In genomic region chr11:74895980-74896900, GRCm38 (mm10) we compare ENCODE assay signal across 8 mouse cellular contexts. TPM values are rescaled to one million over a fixed set of nuclear protein-coding genes. Genes with fewer than 3 reads are reported as not detected.
DNase-seq lines count a peak whose midpoint lies in the region; ATAC-seq and TF ChIP-seq lines count a peak whose summit lies in the region.

No protein-coding gene starts in this region.

- peak overlapping the region; percentile 88 for H3K4me3 ChIP-seq in G1E (ENCODE audit: low read depth, low read length)
- H3K4me3 ChIP-seq in forebrain, embryonic 16.5 days (replicated peaks; ENCODE audit: low read length), result peak overlapping the region; percentile 85
- H3K4me3 ChIP-seq in lung, postnatal 0 days (ENCODE audit: low read depth, low read length), result peak overlapping the region; percentile 76

- H3K4me2 ChIP-seq in forebrain, embryonic 16.5 days (ENCODE audit: low read length), result peak overlapping the region; percentile 84
- peak overlapping the region; percentile 100 for H3K4me2 ChIP-seq in lung, postnatal 0 days (replicated peaks; ENCODE audit: low read depth, low read length)

- ATAC-seq in G1E (ENCODE audit: extremely low read depth, insufficient number of reproducible peaks, low FRiP score, poor library complexity, severe bottlenecking), result no peak
- ATAC-seq in forebrain, embryonic 16.5 days, result peak; percentile 39
- peak; percentile 72 for ATAC-seq in lung, postnatal 0 days

- H3K36me3 ChIP-seq in G1E (replicated peaks), result peaks cover 32% of the 10 kb centered on the region
- peaks cover 9% of the 10 kb centered on the region; the same call in 1 of the 2 replicates for H3K36me3 ChIP-seq in forebrain, embryonic 16.5 days (ENCODE audit: control insufficient read depth, insufficient read depth)
- 0 out of 2 replicates have a peak, but pooled peaks cover 3% of the 10 kb centered on the region for H3K36me3 ChIP-seq in lung, postnatal 0 days (ENCODE audit: insufficient read depth, low read length)

- peak; percentile 56 for DNase-seq in G1E (ENCODE audit: low spot score)
- DNase-seq in cerebellum, adult 11-12 months, result peak; percentile 73
- peak; percentile 70 for DNase-seq in heart, postnatal 4 days
- peak; percentile 64 to 72 for DNase-seq in layer of hippocampus, postnatal 10 days (ENCODE audit: low spot score in 2 of 2)
- peak; percentile 70 for DNase-seq in lung, postnatal 0 days (ENCODE audit: low spot score)
- peak; percentile 41 for DNase-seq in ovary, postnatal 10 days (ENCODE audit: low spot score)
- peak; percentile 40 to 48 for DNase-seq in thymus, postnatal 10 days (ENCODE audit: low spot score in 2 of 2)

- peak overlapping the region; percentile 81 for H3K27ac ChIP-seq in forebrain, embryonic 16.5 days (ENCODE audit: low read length)
- H3K27ac ChIP-seq in lung, postnatal 0 days (ENCODE audit: low read length), result peak overlapping the region; percentile 82

- under 1% methylated on average over 43 of the region's 55 CpGs for WGBS in forebrain, embryonic 16.5 days
- WGBS in lung, postnatal 0 days, result 2% methylated on average over 54 of the region's 55 CpGs

- TF ChIP-seq CTCF in G1E (IDR thresholded peaks at IDR 0.05; ENCODE audit: low read depth, low read length), result no peak
- peak; percentile 53 for TF ChIP-seq CTCF in lung, postnatal 0 days (IDR thresholded peaks at IDR 0.05)

- no peaks in the 10 kb centered on the region for H3K9me3 ChIP-seq in G1E (replicated peaks)
- no peaks in the 10 kb centered on the region for H3K9me3 ChIP-seq in forebrain, embryonic 16.5 days (ENCODE audit: control insufficient read depth, low read length)
- no peaks in the 10 kb centered on the region for H3K9me3 ChIP-seq in lung, postnatal 0 days (ENCODE audit: low read length)

- no peak for TF ChIP-seq EP300 in lung, postnatal 0 days (IDR thresholded peaks at IDR 0.05)

- no peaks in the 10 kb centered on the region for H3K27me3 ChIP-seq in G1E (ENCODE audit: insufficient read depth, low read length)
- no peaks in the 10 kb centered on the region for H3K27me3 ChIP-seq in forebrain, embryonic 16.5 days (replicated peaks; ENCODE audit: control insufficient read depth, insufficient read depth, low read length)
- H3K27me3 ChIP-seq in lung, postnatal 0 days (replicated peaks; ENCODE audit: insufficient read depth, low read length), result no peaks in the 10 kb centered on the region

- H3K4me1 ChIP-seq in G1E (ENCODE audit: insufficient read depth, low read depth, low read length), result peaks cover 39% of the 10 kb centered on the region
- peaks cover 18% of the 10 kb centered on the region for H3K4me1 ChIP-seq in forebrain, embryonic 16.5 days (replicated peaks; ENCODE audit: control insufficient read depth, insufficient read depth, low read length)
- peaks cover 5% of the 10 kb centered on the region; the same call in 1 of the 2 replicates for H3K4me1 ChIP-seq in lung, postnatal 0 days (ENCODE audit: insufficient read depth, low read depth, low read length)

- peak overlapping the region; percentile 83 for H3K9ac ChIP-seq in forebrain, embryonic 16.5 days (replicated peaks; ENCODE audit: low read depth, low read length)
- H3K9ac ChIP-seq in lung, postnatal 0 days (replicated peaks; ENCODE audit: low read depth), result peak overlapping the region; percentile 51

RNA-seq across cellular contexts. Expression of gene Sgsm2, which starts 0.6 kb away (rescaled TPM):
- total RNA-seq in G1E (2014; fragmentation: Nextera tagmentation) (7.4 and 9.7 TPM in 2 replicates), G1E (2017) (4.7 and 5.2 TPM in 2 replicates)
- 10.3 and 10.5 TPM in 2 replicates for polyA plus RNA-seq in G1E (2012)
- polyA plus RNA-seq in forebrain, embryonic 16.5 days (2015; fragmentation: Nextera tagmentation; extraction: Ambion mirVana), result 13.1 and 18.2 TPM in 2 replicates
- 10 to 100 TPM; 14.6 to 14.9 TPM for total RNA-seq in heart, postnatal 4 days (2021)
- 10 to 100 TPM; 69.9 to 76.1 TPM for total RNA-seq in layer of hippocampus, postnatal 10 days (2021)
- 2.5 and 2.6 TPM in 2 replicates for polyA plus RNA-seq in lung, postnatal 0 days (2015; fragmentation: Nextera tagmentation; extraction: Ambion mirVana)

RNA-seq across cellular contexts. Expression of gene Tsr1, which starts 1.6 kb away (rescaled TPM):
- total RNA-seq in G1E (2014; fragmentation: Nextera tagmentation), result 41.2 and 58.1 TPM in 2 replicates
- total RNA-seq in G1E (2017), result 72.5 and 74.6 TPM in 2 replicates
- polyA plus RNA-seq in G1E (2012), result 34.5 and 38.4 TPM in 2 replicates
- polyA plus RNA-seq in forebrain, embryonic 16.5 days (2015; fragmentation: Nextera tagmentation; extraction: Ambion mirVana), result 38.0 and 41.5 TPM in 2 replicates
- total RNA-seq in heart, postnatal 4 days (2021), result 10 to 100 TPM; 20.0 to 22.6 TPM
- 10 to 100 TPM; 40.1 to 43.2 TPM for total RNA-seq in layer of hippocampus, postnatal 10 days (2021)
- polyA plus RNA-seq in lung, postnatal 0 days (2015; fragmentation: Nextera tagmentation; extraction: Ambion mirVana), result 11.4 and 12.7 TPM in 2 replicates

RNA-seq across cellular contexts. Expression of gene Smg6, which starts 29.4 kb away (rescaled TPM):
- total RNA-seq in G1E (2014; fragmentation: Nextera tagmentation) (42.1 and 54.4 TPM in 2 replicates), G1E (2017) (15.2 and 17.4 TPM in 2 replicates)
- polyA plus RNA-seq in G1E (2012), result 51.7 and 54.3 TPM in 2 replicates
- polyA plus RNA-seq in forebrain, embryonic 16.5 days (2015; fragmentation: Nextera tagmentation; extraction: Ambion mirVana), result 18.6 and 19.2 TPM in 2 replicates
- 10 to 100 TPM; 25.6 to 25.7 TPM for total RNA-seq in heart, postnatal 4 days (2021)
- 10 to 100 TPM; 24.0 to 27.0 TPM for total RNA-seq in layer of hippocampus, postnatal 10 days (2021)
- polyA plus RNA-seq in lung, postnatal 0 days (2015; fragmentation: Nextera tagmentation; extraction: Ambion mirVana), result 9.9 and 11.0 TPM in 2 replicates

RNA-seq across cellular contexts. Expression of gene Srr, which starts 29.5 kb away (rescaled TPM):
- total RNA-seq in G1E (2014; fragmentation: Nextera tagmentation) (24.7 and 27.3 TPM in 2 replicates), G1E (2017) (4.4 and 6.0 TPM in 2 replicates)
- polyA plus RNA-seq in G1E (2012), result 2.8 and 3.0 TPM in 2 replicates
- 44.5 and 46.5 TPM in 2 replicates for polyA plus RNA-seq in forebrain, embryonic 16.5 days (2015; fragmentation: Nextera tagmentation; extraction: Ambion mirVana)
- 10 to 100 TPM; 29.4 to 30.4 TPM for total RNA-seq in heart, postnatal 4 days (2021)
- total RNA-seq in layer of hippocampus, postnatal 10 days (2021), result 100 to 1,000 TPM in 1 of 2 experiments, 10 to 100 TPM in 1; 87.4 to 104 TPM
- 11.9 and 12.9 TPM in 2 replicates for polyA plus RNA-seq in lung, postnatal 0 days (2015; fragmentation: Nextera tagmentation; extraction: Ambion mirVana)

Comparison
In these comparisons a context has a peak if more than half of its experiments do, and no peak if none do; other contexts are left out.
1. RNA of gene Sgsm2, which starts 0.6 kb away (total RNA-seq): 69.9 to 76.1 TPM in layer of hippocampus, postnatal 10 days; 14.6 to 14.9 TPM in heart, postnatal 4 days and 4.7 to 9.7 TPM in G1E; every median in the first group is over 4 times any median in the second.
2. Peak in every context shown above with its lines, with median percentiles within 50 percentile points of each other: DNase-seq and H3K4me3 ChIP-seq.